Mouse (Mus musculus): ENCODE results near the gene Rnf114. TPM values are rescaled to one million over a fixed set of nuclear protein-coding genes. Genes with fewer than 3 reads are reported as not detected.

Gene Rnf114
- polyA plus RNA-seq, 1 experiment: 119 TPM

GRCm38 (mm10) chr2:167496437-167496836, 4.0 kb downstream of the Rnf114 start:
- 81% methylated on average over 7 of the region's 7 CpGs for WGBS
- DNase-seq (ENCODE audit: low read depth, low spot score): no peak

DNA sequence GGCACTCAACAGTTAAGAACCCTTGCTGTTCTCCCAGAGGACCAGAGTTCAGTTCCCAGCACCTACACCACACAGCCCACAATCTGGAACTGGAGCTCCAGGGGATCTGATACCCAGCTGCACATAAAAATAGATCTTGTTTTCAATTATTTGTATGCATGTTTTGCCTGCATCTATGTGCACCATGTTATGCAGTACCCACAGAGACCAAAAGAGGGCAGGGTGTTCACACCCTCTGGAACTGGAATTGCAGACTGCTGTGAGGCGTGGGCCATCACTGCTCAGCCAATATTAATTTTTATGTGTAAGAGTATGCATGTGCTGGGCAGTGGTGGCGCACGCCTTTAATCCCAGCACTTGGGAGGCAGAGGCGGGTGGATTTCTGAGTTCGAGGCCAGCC, 4.8 kb downstream of the Rnf114 start:
- 58% methylated on average over 5 of the region's 5 CpGs for WGBS
- DNase-seq (ENCODE audit: low read depth, low spot score): no peak

DNA sequence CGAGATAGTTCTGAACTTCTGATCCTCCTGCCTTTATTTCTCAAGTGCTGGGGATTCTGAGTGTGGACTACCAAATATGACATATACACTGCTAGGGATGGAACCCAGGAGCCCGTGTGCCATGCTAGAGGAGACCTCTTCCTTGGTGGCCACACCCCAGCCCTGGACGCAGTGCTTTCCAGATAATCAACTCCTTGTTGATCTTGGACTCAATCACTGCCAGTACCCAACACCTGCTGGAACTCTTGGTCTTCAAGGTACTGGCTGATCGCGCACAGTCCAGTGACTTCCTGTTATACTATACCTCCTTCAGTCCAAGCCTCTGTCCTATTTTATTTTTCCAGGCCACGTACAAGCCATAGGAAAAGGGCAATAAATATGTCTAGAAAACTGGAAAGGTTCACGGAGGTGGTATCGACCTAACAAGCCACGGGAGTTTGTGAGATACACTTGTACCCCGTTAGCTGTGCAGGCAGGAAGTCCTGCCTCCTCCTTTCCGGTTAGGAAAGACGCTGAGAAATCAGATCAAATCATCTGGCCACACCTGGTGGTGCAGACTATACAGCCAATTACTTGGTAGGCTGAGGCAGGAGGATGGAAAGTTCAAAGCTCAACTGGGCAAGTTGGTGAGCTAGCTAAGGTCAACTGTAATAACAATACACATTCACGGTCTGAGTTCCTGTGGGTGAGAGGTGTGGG, 10.3 kb downstream of the Rnf114 start:
- DNase-seq (ENCODE audit: low read depth, low spot score): no peak
- WGBS: 16% methylated on average over 13 of the region's 13 CpGs

- DNase-seq (ENCODE audit: low read depth, low spot score): no peak
- under 1% methylated on average over 85 of the region's 85 CpGs for WGBS
These were observed 10.9 kb downstream of the Rnf114 start for GRCm38 (mm10) chr2:167503253-167503895.

DNA sequence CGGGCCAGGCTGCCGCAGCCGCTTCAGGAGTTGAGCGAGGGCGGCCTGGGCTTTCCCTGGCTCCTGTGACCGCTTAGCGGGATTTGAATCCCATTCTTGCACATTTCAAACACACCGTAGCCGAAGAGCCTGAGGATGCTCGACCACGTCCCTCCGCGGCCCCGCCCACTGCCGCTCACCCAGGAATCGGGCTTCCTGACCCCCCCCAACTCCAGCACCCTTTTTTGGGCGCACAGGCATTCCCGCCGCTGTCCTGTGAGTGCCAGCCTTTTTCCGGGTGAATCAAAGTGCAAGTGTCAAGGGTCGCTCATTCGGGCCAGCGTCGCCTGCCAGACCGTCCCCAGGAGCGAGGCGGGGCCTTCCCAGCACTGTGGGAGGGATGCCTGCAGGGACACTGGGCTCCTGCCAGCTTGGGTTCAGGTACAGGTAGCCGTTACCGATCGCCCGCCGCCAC, 11.5 kb downstream of the Rnf114 start:
- no peak for DNase-seq (ENCODE audit: low read depth, low spot score)
- under 1% methylated on average over 32 of the region's 32 CpGs for WGBS

DNA sequence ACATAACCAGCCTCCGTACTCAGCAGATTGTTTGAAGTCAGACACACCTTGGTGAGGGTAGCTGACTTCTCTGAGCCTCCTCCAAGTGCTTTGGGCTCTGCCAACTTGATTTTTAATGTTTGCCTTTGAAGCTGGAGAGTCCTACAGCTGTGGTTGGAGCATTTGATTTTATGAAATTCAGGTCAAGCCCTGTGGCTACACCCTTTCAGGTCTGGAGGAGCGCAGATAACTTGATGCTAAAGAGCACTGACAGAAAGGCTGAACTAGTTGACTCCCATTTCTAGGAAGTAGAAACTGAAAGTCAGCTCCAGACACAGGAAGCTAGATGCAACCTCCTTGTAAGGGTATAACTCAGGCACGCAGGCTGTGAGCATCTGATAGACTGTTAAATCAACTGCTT, 12.7 kb downstream of the Rnf114 start:
- 13% methylated on average over 3 of the region's 3 CpGs for WGBS
- DNase-seq (ENCODE audit: low read depth, low spot score): no peak

- WGBS: 71% methylated on average over 10 of the region's 10 CpGs
- no peak for DNase-seq (ENCODE audit: low read depth, low spot score)
These were observed 14.3 kb downstream of the Rnf114 start for GRCm38 (mm10) chr2:167506546-167507260.

- 42% methylated on average over 3 of the region's 3 CpGs for WGBS
- no peak for DNase-seq (ENCODE audit: low read depth, low spot score)
These were observed 15.4 kb downstream of the Rnf114 start for GRCm38 (mm10) chr2:167507719-167508385.

GRCm38 (mm10) chr2:167508569-167508968, 16.1 kb downstream of the Rnf114 start:
- WGBS: 86% methylated on average over 4 of the region's 4 CpGs
- no peak for DNase-seq (ENCODE audit: low read depth, low spot score)

DNA sequence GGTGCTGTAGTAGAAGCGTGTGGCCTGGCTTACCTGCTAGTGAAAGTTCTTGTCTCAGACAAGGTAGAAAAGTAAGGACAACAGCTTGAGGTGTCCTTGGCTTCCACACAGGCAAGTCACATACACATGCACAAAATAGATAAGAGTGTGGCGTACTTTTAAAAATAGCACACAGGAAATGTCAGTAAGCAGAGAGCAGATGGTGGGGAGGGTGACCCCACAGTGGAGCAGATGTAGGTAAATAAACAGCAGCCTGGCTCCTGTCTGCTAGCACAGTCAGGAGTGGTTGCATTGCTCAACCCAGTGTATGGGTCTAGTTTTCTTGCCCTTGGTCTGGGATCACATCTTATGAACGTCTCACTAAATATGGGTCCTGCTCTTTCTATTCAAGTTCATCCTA, 18.0 kb downstream of the Rnf114 start:
- 72% methylated on average over 3 of the region's 3 CpGs for WGBS
- DNase-seq (ENCODE audit: low read depth, low spot score): no peak

- 94% methylated on average over 9 of the region's 9 CpGs for WGBS
- no peak for DNase-seq (ENCODE audit: low read depth, low spot score)
These were observed 19.9 kb downstream of the Rnf114 start for GRCm38 (mm10) chr2:167512365-167512764.

GRCm38 (mm10) chr2:167512970-167513369, 20.5 kb downstream of the Rnf114 start:
- DNase-seq (ENCODE audit: low read depth, low spot score): no peak
- 90% methylated on average over 5 of the region's 5 CpGs for WGBS

GRCm38 (mm10) chr2:167514641-167515040, 22.2 kb downstream of the Rnf114 start:
- no peak for DNase-seq (ENCODE audit: low read depth, low spot score)
- WGBS: 95% methylated on average over 4 of the region's 4 CpGs

DNA sequence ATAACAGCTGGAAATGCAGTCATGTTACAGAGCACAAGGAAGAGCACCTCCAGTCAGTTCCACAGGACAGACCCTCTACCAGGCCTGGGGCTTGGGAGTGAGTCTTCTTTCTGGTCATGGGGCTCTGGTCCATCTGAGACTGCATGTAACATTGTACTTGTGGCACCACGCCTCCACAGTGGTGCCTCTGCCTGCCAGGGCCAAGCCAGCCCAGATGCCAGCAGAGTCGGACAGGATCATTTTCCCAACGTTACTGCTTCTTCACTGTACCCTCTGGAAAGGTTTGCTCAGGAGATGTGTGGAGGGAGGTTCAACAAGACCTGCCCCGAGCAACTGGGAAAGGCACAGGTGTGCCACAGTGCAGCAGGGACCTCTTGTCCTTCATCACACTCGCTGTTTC, 23.2 kb downstream of the Rnf114 start:
- WGBS: 83% methylated on average over 5 of the region's 5 CpGs
- DNase-seq (ENCODE audit: low read depth, low spot score): no peak

DNA sequence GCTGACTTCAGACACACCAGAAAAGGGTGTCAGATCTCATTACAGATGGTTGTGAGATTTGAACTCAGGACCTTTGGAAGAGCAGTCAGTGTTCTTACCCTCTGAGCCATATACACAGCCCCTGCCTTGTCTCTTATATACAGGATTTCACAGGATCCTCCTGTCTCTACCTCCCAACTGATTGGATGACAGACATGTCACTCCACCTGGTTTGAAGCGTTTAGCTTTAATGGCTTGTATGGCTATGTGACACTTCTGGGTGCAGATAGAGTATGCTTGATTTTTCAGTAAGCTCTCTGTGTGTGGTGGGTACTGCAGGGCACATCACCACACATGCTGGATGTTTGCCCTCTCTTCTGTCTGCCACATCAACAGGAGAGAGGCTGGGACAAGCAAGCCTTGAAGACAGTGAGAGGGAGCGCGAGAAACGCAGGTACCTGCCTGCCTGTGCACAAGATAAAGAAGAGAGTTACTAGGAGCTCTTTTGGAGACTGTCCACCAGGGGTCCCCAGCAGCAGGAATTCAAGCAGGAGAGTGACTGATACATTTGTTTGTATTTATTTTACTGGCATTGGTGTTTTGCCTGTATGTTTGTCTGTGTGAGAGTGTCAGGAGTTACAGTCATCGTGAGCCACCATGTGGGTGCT, 27.3 kb downstream of the Rnf114 start:
- no peak for DNase-seq (ENCODE audit: low read depth, low spot score)
- 86% methylated on average over 5 of the region's 5 CpGs for WGBS

GRCm38 (mm10) chr2:167528278-167528677, 35.8 kb downstream of the Rnf114 start:
- WGBS: 22% methylated on average over 5 of the region's 5 CpGs
- no peak for DNase-seq (ENCODE audit: low read depth, low spot score)

DNA sequence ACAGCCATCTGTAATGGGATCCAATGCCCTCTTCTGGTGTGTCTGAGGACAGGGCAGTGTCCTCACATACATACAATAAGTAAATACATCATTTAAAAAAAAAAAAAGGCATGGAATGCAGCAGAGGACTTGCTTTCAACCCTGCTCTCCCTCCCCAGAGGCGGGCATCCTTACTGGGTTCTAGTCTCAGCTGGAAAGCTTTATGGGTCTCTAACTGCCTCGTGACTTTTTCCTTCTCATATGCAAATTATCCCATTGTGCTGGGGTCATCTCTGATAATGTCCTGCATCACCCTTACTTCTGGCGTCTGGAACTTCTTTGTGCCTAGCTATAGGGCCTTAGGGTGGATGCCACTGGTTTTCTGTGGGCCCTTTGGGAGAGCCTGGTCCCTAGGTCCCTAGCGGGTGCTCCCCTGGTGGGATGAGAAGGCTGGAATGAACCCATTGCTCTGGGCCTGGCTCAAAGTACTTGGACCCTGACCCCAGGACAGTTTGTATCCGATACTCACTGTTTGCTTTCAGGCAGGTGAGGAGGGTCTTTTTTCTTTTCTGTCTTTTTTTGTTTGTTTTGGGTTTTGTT, 37.6 kb downstream of the Rnf114 start:
- 68% methylated on average over 5 of the region's 5 CpGs for WGBS

DNA sequence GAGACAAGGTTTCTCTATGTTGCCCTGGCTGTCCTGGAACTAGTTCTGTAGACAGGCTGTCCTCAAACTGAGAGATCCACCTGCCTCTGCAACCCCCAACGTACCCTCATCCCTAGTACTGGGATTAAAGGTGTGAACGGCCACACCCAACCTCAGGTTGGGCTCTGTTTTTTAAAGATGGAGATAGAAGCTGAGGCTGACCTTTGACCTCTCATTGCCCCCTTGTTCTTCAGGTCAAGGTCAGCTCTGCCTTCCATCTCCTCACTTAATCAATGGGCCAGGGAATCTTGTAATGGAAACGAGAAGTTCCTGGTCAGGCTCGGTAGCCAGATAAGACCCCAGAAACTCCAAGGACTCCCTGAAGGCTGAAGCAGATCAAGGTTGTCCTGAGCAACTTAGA, 38.1 kb downstream of the Rnf114 start:
- 88% methylated on average over 4 of the region's 4 CpGs for WGBS
- DNase-seq (ENCODE audit: low read depth, low spot score): no peak

More for the DNA sequence above, 37.6 kb downstream of the Rnf114 start:
- DNase-seq (ENCODE audit: low read depth, low spot score): no peak

- WGBS: 22% methylated on average over 13 of the region's 13 CpGs
- no peak for DNase-seq (ENCODE audit: low read depth, low spot score)
These were observed 39.7 kb downstream of the Rnf114 start for GRCm38 (mm10) chr2:167532131-167532530.

All from large intestine, adult 2 months (tissue).